Mouse (Mus musculus) bone marrow macrophage, adult 2 months (primary cell): ENCODE results near the gene Keap1.

ENCODE experiments used
- CTCF ChIP-seq: IDR thresholded peaks from 2 replicates; pipeline ENCODE4 v1.5.1; 2012; ENCODE audit warnings: low read depth, mild to moderate bottlenecking, low read length, moderate library complexity
- POLR2A ChIP-seq: IDR thresholded peaks from 2 replicates; pipeline ENCODE4 v1.6.1; 2012; ENCODE audit warnings: mild to moderate bottlenecking, low read depth, low read length, borderline replicate concordance

DNA sequence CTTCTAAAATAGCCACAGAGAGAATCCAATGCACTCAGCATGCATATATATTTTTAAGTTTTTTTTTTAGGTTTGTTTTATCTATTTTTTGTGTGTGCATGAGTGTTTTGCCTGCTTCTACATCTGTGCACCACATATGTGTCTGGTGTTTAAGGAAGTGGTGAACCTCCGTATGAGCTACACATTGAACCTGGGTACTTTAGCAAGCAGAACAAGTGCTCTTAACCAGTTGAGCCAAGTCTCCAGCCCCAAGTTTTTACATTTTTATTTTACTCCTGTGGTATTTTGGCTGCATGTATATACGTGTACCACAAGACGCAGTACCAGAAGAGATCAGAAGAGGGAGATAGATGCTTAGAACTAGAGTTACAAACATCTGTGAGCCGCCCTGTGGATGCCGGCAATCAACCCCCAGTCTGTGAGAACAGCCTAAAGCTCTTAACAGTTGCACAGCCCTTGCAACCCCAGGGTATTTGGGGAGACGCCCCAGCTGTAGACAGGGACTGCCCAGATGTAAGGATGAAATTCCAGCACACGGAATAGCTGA, 17.7 kb downstream of the Keap1 start:
- TF ChIP-seq CTCF (no peak), POLR2A (no peak)
